Mouse (Mus musculus): Measurements from ENCODE around the gene Ms4a15.
A peak's percentile ranks its signal among the peaks of the same experiment; 100 is the strongest.

The Ms4a15 gene

GRCm38 (mm10) chr19:10959085-10959977 is 33.7 kb downstream of the Ms4a15 start:
- no peak for DNase-seq

DNA sequence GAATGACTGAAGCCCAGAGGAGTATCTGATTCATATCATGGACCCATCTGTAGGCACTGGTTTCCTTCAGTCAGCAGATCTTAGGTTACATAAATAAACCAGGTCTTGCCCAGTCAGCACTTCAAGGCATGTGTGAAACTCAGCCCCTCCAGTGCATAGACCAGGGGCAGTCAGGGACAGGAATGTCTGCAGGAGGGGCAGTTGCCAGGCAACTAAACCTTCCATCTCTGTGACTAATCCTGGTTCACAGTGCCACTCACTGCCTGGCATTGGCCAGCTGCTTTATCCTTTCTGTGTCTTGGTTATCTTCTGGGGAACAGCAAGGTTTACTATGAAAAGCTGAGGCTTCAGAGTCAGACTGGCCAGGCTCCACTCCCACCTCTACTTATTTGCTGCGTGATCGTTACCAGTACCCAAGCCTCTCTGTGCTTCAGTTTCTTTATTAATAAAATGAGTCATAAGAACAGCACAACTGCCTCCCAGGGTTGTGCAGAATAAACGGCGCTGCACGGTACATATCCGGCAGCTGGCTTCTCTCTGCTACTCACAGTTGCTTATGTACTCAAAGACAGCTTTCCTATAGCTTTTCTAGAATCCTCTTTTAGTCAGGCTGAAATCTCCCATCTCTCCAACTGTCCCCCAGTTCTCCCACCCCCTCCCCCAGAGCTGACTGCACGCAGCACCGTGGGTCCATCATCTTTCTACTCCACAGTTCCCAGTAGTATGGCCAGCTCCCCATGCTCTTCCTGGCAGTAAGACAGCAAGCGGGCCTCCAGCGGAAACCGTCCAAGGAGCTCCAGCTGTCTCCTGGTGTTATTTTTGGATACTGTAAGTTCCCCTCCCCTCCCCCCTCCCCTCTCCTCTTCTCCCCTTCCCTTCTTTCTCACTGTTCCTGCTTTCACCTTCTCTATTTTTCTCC is 40.8 kb downstream of the Ms4a15 start:
- DNase-seq, result peak; percentile 30

DNA sequence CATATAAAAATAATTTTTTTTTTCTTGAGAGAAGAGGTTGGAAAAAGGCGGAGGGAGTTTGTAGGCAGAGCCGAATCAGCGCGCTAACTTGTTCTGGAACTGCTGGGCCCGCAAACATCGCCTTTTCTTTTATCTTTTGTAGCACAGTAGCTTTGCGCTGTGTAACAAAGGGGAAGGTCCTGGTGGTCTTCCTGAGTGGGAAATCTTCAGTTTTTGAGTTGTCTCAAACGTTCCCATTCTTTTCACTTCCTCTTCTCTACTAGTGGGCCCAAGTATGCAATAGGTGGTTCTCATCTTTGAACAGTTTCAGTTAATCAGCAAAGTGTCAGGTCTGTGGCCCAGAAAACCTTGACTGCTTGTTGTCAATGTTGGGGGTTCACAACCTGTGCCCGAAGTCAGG is 43.5 kb downstream of the Ms4a15 start:
- DNase-seq, result no peak

DNA sequence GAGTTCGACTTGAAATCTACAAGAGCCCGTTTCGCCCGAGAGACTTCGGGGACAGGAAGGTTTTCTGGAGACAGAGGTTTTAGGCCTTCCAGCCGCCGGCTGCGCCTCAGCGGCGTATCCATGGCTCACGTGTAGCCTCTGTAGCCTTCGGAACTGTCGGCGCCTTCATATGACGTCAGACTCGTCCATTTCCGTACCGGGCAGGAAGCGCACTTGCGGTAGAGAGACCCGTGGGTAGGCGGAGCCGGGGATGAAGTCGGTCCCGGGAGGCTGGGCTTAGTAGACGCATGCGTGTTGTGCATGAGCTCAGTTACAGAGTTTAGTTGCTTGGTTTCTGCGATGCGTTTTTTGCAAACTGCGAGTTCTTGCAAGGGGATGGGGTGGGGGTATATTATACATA is 43.9 kb downstream of the Ms4a15 start, which contains the start of gene Ccdc86:
TSS of gene Ccdc86 (minus strand) at position 155 of the 400 bp plus-strand sequence.
- DNase-seq, result peak; percentile 93

DNA sequence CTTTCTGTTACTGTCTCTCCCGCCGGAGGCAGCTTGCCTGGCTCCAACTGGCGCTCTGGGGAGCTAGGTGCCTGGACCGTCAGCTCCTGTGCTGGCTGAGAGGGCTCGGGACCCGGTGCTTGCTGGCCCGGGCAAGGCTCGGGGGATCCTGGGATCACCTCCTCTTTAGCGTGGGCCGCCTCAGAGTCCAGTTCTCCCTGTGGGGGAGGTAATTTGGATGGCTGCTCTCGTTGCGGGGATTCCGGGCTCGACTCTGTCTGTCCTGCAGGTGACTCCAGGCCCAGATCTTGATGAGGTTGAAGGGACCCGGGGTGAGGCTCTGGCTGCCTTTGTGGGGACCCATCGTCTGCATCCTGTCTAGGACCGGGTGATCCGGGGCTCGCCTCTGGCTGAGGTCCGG is 44.6 kb downstream of the Ms4a15 start:
- no peak for DNase-seq

DNA sequence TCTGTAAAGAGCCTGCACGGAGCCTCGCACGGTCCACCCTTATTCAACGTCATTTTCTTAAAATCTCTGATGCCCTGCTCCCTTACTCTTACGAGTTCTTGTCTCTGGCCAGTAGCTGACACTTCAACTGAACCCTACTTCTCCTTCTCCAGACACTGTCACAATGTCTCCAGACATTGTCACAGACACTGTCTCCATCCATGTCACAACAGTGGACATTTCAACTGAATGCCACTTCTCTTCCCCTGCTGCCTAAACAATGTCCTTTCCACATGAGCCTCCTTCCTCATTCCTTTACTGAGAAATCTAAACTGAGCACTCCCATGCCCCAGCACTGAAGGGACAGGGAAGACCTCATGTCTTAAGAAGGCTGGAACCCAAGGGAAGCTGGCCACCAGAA is 45.8 kb downstream of the Ms4a15 start:
- no peak for DNase-seq

DNA sequence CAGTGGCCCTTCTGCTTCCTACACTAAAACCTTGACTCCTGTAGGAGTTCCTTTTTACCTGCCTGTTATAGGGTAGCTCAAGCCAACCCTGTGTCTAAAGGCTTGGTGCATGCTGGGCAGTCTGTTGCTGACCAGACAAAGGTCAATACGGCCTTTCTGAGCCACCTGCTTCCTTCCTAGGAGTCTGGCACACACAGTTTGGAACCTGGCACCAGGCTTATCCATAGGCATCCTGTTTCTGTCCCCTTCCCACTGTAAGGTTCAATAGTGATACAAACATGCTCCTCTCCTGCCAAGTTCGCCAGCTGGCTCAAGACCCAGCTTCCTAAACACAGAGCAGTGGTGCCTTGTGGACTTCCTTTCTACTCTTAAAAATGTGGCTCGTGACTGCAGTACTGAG is 46.5 kb downstream of the Ms4a15 start:
- DNase-seq, result no peak

- no peak for DNase-seq
Observed at GRCm38 (mm10) chr19:10943955-10944354, 49.1 kb downstream of the Ms4a15 start.

DNA sequence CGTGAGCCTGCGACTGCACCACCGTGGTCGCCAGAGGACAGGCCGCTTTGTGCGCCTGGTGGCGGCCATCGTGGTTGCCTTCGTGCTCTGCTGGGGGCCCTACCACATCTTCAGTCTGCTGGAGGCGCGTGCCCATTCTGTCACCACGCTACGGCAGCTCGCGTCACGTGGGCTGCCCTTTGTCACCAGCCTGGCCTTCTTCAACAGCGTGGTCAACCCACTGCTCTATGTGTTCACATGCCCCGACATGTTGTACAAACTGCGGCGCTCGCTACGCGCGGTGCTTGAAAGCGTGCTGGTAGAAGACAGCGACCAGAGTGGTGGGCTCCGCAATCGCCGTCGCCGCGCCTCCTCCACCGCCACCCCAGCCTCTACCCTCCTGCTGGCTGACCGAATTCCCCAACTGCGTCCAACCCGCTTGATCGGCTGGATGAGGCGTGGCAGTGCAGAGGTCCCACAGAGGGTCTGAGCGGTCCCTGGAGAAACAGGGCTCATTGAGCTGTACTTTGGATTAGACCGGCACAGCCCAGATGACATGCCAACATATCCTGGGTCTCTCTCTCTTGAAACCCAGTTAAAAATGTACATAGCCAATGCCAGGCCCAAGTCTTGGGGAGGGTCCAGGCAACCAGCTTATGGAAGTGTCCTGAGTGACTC is 52.1 kb downstream of the Ms4a15 start:
- DNase-seq, result no peak

- peak; percentile 72 for DNase-seq
Observed at GRCm38 (mm10) chr19:10940097-10940800, 52.8 kb downstream of the Ms4a15 start.

- DNase-seq, result no peak
Observed at GRCm38 (mm10) chr19:10938771-10939170, 54.3 kb downstream of the Ms4a15 start.

DNA sequence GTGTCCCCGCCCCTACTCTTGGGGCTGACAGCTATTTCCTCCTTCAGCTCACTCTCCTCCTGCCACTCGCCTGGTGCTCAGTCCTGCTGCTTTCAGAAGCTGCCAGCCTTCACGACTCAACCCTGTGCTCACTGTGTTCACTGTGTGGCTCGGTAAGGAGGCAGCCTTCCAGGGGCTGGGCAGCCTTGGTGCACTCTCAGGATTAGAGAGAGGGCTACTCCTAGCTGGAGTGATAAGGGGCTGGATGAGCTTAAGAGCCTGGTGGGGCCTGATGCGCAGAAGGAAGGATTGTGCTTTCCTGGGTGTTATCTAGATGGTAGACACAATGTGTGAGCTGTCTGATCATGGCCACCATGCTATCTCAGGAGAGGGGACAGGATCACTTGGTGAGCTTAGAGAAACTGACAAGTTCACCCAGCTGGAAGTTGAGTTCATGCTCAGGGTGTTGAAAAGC is 55.9 kb downstream of the Ms4a15 start, which contains the start of gene Ptgdr2:
TSS of gene Ptgdr2 (plus strand) at position 51 of the 454 bp plus-strand sequence.
- DNase-seq, result no peak

DNA sequence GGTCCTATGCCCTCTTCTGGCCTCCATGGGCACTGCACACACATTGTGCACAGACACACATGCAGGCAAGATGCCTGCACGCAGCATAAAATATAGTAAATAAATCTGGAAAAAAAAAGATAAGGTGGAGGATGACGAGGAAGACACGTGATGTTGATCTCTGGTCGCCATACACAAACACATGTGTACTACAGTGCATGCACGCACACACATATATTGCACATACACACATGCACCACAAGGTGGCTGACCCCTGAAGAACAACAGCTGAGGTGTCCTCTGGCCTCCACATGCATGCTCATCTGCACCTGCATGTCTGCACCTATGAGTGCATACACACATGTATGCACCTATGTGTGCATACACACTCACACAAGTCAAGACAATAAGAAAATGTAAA is 57.0 kb downstream of the Ms4a15 start:
- DNase-seq, result no peak

- no peak for DNase-seq
Observed at GRCm38 (mm10) chr19:10935029-10935428, 58.0 kb downstream of the Ms4a15 start.

- no peak for DNase-seq
Observed at GRCm38 (mm10) chr19:10930641-10931040, 62.4 kb downstream of the Ms4a15 start.

All from right cerebral cortex, postnatal 25 days (tissue).